Mouse (Mus musculus): Measurements from ENCODE around the gene Muc5b.

The Muc5b gene

GRCm38 (mm10) chr7:141902791-141903190, 63.9 kb downstream of the Muc5b start:
- peak; percentile 9 for DNase-seq (ENCODE audit: low spot score)

- DNase-seq (ENCODE audit: low spot score): no peak
Measured at GRCm38 (mm10) chr7:141908591-141908990, 69.7 kb downstream of the Muc5b start.

GRCm38 (mm10) chr7:141911305-141911704, 72.4 kb downstream of the Muc5b start:
- no peak for DNase-seq (ENCODE audit: low spot score)

- DNase-seq (ENCODE audit: low spot score): no peak
Measured at GRCm38 (mm10) chr7:141918407-141918806, 79.5 kb downstream of the Muc5b start, which contains the start of gene Tollip. Tollip (minus strand) TSS chr7:141918507.

Data from MN1 (cell line).